14 mouse cellular contexts compared by ENCODE assay signal in the genomic region with DNA sequence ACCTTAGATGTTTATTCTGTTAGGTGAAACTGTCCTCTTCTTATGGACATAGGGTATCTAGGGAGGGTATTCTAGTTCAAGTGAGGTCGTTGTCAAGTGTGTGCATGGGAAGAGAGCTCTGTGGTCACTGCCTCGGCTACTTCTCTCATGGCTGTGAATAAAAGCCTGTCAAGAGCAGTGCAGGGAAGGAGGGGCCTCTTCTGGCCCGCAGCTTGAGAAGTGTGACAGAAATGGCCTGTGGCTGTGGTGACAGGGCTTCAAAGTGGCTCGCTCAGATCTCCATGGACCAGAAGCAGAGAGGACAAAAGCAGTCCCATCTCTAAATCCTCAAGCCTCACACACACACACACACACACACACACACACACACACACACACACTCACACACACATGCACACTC. TPM values are rescaled to one million over a fixed set of nuclear protein-coding genes. Genes with fewer than 3 reads are reported as not detected.
A peak's percentile ranks its signal among the peaks of the same experiment; 100 is the strongest.
DNase-seq lines count a peak whose midpoint lies in the region; ATAC-seq and TF ChIP-seq lines count a peak whose summit lies in the region.
"Had no signal": no experiment of that assay in that cellular context is flagged by ENCODE, and none has a peak within 500 bp of the region (broad histone marks: within the 10 kb centered on the region; RNA-seq: fewer than 3 reads in every experiment).

No protein-coding gene starts in this region.

- no peak overlapping the region for H3K4me2 ChIP-seq in lung, embryonic 14.5 days
- H3K4me2 ChIP-seq in lung, postnatal 0 days (replicated peaks; ENCODE audit: low read depth, low read length): no peak overlapping the region
- no peak overlapping the region for H3K4me2 ChIP-seq in heart, embryonic 15.5 days
- no peak overlapping the region for H3K4me2 ChIP-seq in liver, postnatal 0 days (ENCODE audit: low read depth, low read length)
- H3K4me2 ChIP-seq: neural tube, embryonic 13.5 days had no signal

- no peaks in the 10 kb centered on the region for H3K36me3 ChIP-seq in lung, embryonic 14.5 days (ENCODE audit: insufficient read depth)
- no peaks in the 10 kb centered on the region for H3K36me3 ChIP-seq in lung, postnatal 0 days (ENCODE audit: insufficient read depth, low read length)
- no peaks in the 10 kb centered on the region for H3K36me3 ChIP-seq in heart, embryonic 15.5 days
- no peaks in the 10 kb centered on the region for H3K36me3 ChIP-seq in liver, postnatal 0 days (replicated peaks; ENCODE audit: insufficient read depth, low read length)
- H3K36me3 ChIP-seq: neural tube, embryonic 13.5 days had no signal

- DNase-seq in heart, adult 11 months: peak; percentile 94
- DNase-seq in heart, postnatal 25 days (ENCODE audit: low spot score): no peak
- DNase-seq in lung, embryonic 14.5 days: peak; percentile 73
- DNase-seq in lung, postnatal 0 days (ENCODE audit: low spot score): no peak
- DNase-seq in liver, postnatal 0 days: no peak
- no peak for DNase-seq in frontal cortex, postnatal 10 days (ENCODE audit: low spot score in 2 of 2)
- DNase-seq in gastrocnemius, postnatal 4 days (ENCODE audit: low spot score in 2 of 2): no peak
- DNase-seq: cerebellum, adult 8-10 months; kidney, postnatal 4 days; thymus, adult 18-20 months had no signal

- no peak for TF ChIP-seq EP300 in lung, postnatal 0 days (IDR thresholded peaks at IDR 0.05)
- TF ChIP-seq EP300 in liver, postnatal 0 days (IDR thresholded peaks at IDR 0.05; ENCODE audit: low read depth): no peak

- intact Hi-C loops in heart, postnatal 25 days (cut with DNase I): no loop called here

- ATAC-seq in lung, embryonic 14.5 days (ENCODE audit: insufficient read depth): peak; percentile 50
- ATAC-seq in lung, postnatal 0 days: no peak
- peak; percentile 50; the same call in 1 of the 2 replicates for ATAC-seq in heart, embryonic 15.5 days (replicated peaks; ENCODE audit: insufficient number of reproducible peaks, insufficient read depth, low FRiP score, low read depth)
- ATAC-seq in liver, postnatal 0 days: no peak
- ATAC-seq: Patski had no signal

- no peak overlapping the region for H3K27ac ChIP-seq in lung, embryonic 14.5 days (ENCODE audit: low read depth)
- H3K27ac ChIP-seq in lung, postnatal 0 days (ENCODE audit: low read length): no peak overlapping the region
- peak overlapping the region; percentile 86 for H3K27ac ChIP-seq in heart, embryonic 15.5 days
- peak overlapping the region; percentile 62; the same call in 1 of the 2 replicates for H3K27ac ChIP-seq in liver, postnatal 0 days (ENCODE audit: low read depth)
- H3K27ac ChIP-seq: left cerebral cortex, adult 2 months; neural tube, embryonic 13.5 days had no signal

- TF ChIP-seq CTCF in lung, embryonic 14.5 days (IDR thresholded peaks at IDR 0.05; ENCODE audit: low read depth): no peak
- no peak for TF ChIP-seq CTCF in lung, postnatal 0 days (IDR thresholded peaks at IDR 0.05)
- TF ChIP-seq CTCF in liver, postnatal 0 days (IDR thresholded peaks at IDR 0.05; ENCODE audit: low read depth): no peak

- no peak overlapping the region for H3K9ac ChIP-seq in lung, embryonic 14.5 days
- no peak overlapping the region for H3K9ac ChIP-seq in lung, postnatal 0 days (replicated peaks; ENCODE audit: low read depth)
- H3K9ac ChIP-seq in heart, embryonic 15.5 days: no peak overlapping the region
- no peak overlapping the region for H3K9ac ChIP-seq in liver, postnatal 0 days (replicated peaks)
- H3K9ac ChIP-seq: neural tube, embryonic 13.5 days had no signal

- peaks cover 4% of the 10 kb centered on the region; the same call in 1 of the 2 replicates for H3K27me3 ChIP-seq in lung, embryonic 14.5 days (ENCODE audit: insufficient read depth, low read length)
- no peaks in the 10 kb centered on the region for H3K27me3 ChIP-seq in lung, postnatal 0 days (replicated peaks; ENCODE audit: insufficient read depth, low read length)
- H3K27me3 ChIP-seq in heart, embryonic 15.5 days: no peaks in the 10 kb centered on the region
- peaks cover 5% of the 10 kb centered on the region; the same call in 1 of the 2 replicates for H3K27me3 ChIP-seq in liver, postnatal 0 days (ENCODE audit: insufficient read depth, low read length)

- no peak overlapping the region for H3K4me3 ChIP-seq in lung, embryonic 14.5 days (ENCODE audit: low read depth, low read length)
- H3K4me3 ChIP-seq in lung, postnatal 0 days (ENCODE audit: low read depth, low read length): no peak overlapping the region
- no peak overlapping the region for H3K4me3 ChIP-seq in heart, embryonic 15.5 days
- H3K4me3 ChIP-seq in liver, postnatal 0 days (ENCODE audit: low read depth, low read length): no peak overlapping the region
- H3K4me3 ChIP-seq: left cerebral cortex, adult 2 months; neural tube, embryonic 13.5 days had no signal

- WGBS in lung, embryonic 14.5 days: 13% methylated on average over 4 of the region's 4 CpGs
- 19% methylated on average over 4 of the region's 4 CpGs for WGBS in lung, postnatal 0 days
- 13% methylated on average over 4 of the region's 4 CpGs for WGBS in heart, embryonic 15.5 days
- WGBS in liver, postnatal 0 days (ENCODE audit: insufficient replicate concordance): 18% methylated on average over 4 of the region's 4 CpGs

- no peaks in the 10 kb centered on the region for H3K9me3 ChIP-seq in lung, embryonic 14.5 days (ENCODE audit: low read depth, low read length)
- H3K9me3 ChIP-seq in lung, postnatal 0 days (ENCODE audit: low read length): no peaks in the 10 kb centered on the region
- H3K9me3 ChIP-seq in heart, embryonic 15.5 days (replicated peaks): no peaks in the 10 kb centered on the region
- no peaks in the 10 kb centered on the region for H3K9me3 ChIP-seq in liver, postnatal 0 days (ENCODE audit: low read length)
- H3K9me3 ChIP-seq: neural tube, embryonic 13.5 days had no signal

- H3K4me1 ChIP-seq in lung, embryonic 14.5 days (ENCODE audit: insufficient read depth): peaks cover 11% of the 10 kb centered on the region
- no peaks in the 10 kb centered on the region for H3K4me1 ChIP-seq in lung, postnatal 0 days (ENCODE audit: insufficient read depth, low read depth, low read length)
- peaks cover 36% of the 10 kb centered on the region for H3K4me1 ChIP-seq in heart, embryonic 15.5 days (replicated peaks)
- H3K4me1 ChIP-seq in liver, postnatal 0 days (ENCODE audit: insufficient read depth): peaks cover 10% of the 10 kb centered on the region

RNA-seq across cellular contexts. Expression of a gene that starts 5.0 kb away (rescaled TPM):
- 10 to 100 TPM; 16.3 to 18.6 TPM for total RNA-seq in heart, postnatal 25 days (2021)
- polyA plus RNA-seq in lung, embryonic 14.5 days (2014; fragmentation: Nextera tagmentation; extraction: Ambion mirVana): 6.0 and 6.6 TPM in 2 replicates
- 4.3 and 5.5 TPM in 2 replicates for polyA plus RNA-seq in lung, postnatal 0 days (2015; fragmentation: Nextera tagmentation; extraction: Ambion mirVana)
- 6.8 and 8.7 TPM in 2 replicates for polyA plus RNA-seq in heart, embryonic 15.5 days (2015; fragmentation: Nextera tagmentation; extraction: Ambion mirVana)
- 6.0 and 6.8 TPM in 2 replicates for polyA plus RNA-seq in liver, postnatal 0 days (2015; fragmentation: Nextera tagmentation; extraction: Ambion mirVana)
- 1 to 10 TPM; 5.6 to 5.9 TPM for total RNA-seq in gastrocnemius, postnatal 4 days (2021)
- polyA plus RNA-seq: Patski had no signal

RNA-seq across cellular contexts. Expression of a gene that starts 46.9 kb away (rescaled TPM):
- total RNA-seq in heart, postnatal 25 days (2021): under 1 TPM; 0.11 to 0.26 TPM
- 0.14 and 0.20 TPM in 2 replicates for polyA plus RNA-seq in lung, embryonic 14.5 days (2014; fragmentation: Nextera tagmentation; extraction: Ambion mirVana)
- polyA plus RNA-seq in lung, postnatal 0 days (2015; fragmentation: Nextera tagmentation; extraction: Ambion mirVana): 0.31 TPM in 2 replicates
- polyA plus RNA-seq in heart, embryonic 15.5 days (2015; fragmentation: Nextera tagmentation; extraction: Ambion mirVana): 0.33 and 1.1 TPM in 2 replicates
- 0.12 and 0.19 TPM in 2 replicates for polyA plus RNA-seq in liver, postnatal 0 days (2015; fragmentation: Nextera tagmentation; extraction: Ambion mirVana)
- total RNA-seq in gastrocnemius, postnatal 4 days (2021): under 1 TPM; 0.15 to 0.16 TPM
- polyA plus RNA-seq: Patski had no signal

Comparison
In these comparisons a context has a peak if more than half of its experiments do, and no peak if none do; other contexts are left out.
1. DNase-seq: peak in heart, adult 11 months (single experiment) and lung, embryonic 14.5 days (single experiment); none in heart, postnatal 25 days (single experiment), lung, postnatal 0 days (single experiment), liver, postnatal 0 days (single experiment), frontal cortex, postnatal 10 days (0 of 2) and gastrocnemius, postnatal 4 days (0 of 2).
2. ATAC-seq: peak in lung, embryonic 14.5 days (single experiment) and heart, embryonic 15.5 days (single experiment); none in lung, postnatal 0 days (single experiment) and liver, postnatal 0 days (single experiment).
3. H3K27ac ChIP-seq: peak in heart, embryonic 15.5 days (single experiment) and liver, postnatal 0 days (single experiment); none in lung, embryonic 14.5 days (single experiment) and lung, postnatal 0 days (single experiment).